Comparison of ENCODE assay signal across 8 mouse cellular contexts in genomic region chr16:22263124-22263523, GRCm38 (mm10). TPM values are rescaled to one million over a fixed set of nuclear protein-coding genes. Genes with fewer than 3 reads are reported as not detected.
A peak's percentile ranks its signal among the peaks of the same experiment; 100 is the strongest.
DNase-seq lines count a peak whose midpoint lies in the region; ATAC-seq lines count a peak whose summit lies in the region.

No protein-coding gene starts in this region.

- no peak for ATAC-seq in lung, embryonic 15.5 days (ENCODE audit: borderline replicate concordance, extremely low read depth, low FRiP score, low TSS enrichment)
- ATAC-seq in limb, embryonic 11.5 days (ENCODE audit: insufficient number of reproducible peaks, low FRiP score, low TSS enrichment, low read depth), result no peak
- no peak for ATAC-seq in neural tube, embryonic 14.5 days (ENCODE audit: low read depth)

- no peaks in the 10 kb centered on the region for H3K27me3 ChIP-seq in lung, embryonic 15.5 days
- no peaks in the 10 kb centered on the region for H3K27me3 ChIP-seq in limb, embryonic 11.5 days (ENCODE audit: control insufficient read depth, insufficient read depth, low read length)
- H3K27me3 ChIP-seq in neural tube, embryonic 14.5 days (ENCODE audit: control insufficient read depth, insufficient read depth, low read length), result no peaks in the 10 kb centered on the region

- peaks cover 38% of the 10 kb centered on the region for H3K4me1 ChIP-seq in lung, embryonic 15.5 days
- 0 out of 2 replicates have a peak, but pooled peaks cover 8% of the 10 kb centered on the region for H3K4me1 ChIP-seq in limb, embryonic 11.5 days (ENCODE audit: control insufficient read depth, insufficient read depth, low read length)
- H3K4me1 ChIP-seq in neural tube, embryonic 14.5 days (ENCODE audit: control insufficient read depth, insufficient read depth, low read length), result peaks cover 33% of the 10 kb centered on the region

- no peak overlapping the region for H3K27ac ChIP-seq in lung, embryonic 15.5 days
- H3K27ac ChIP-seq in limb, embryonic 11.5 days (replicated peaks; ENCODE audit: low read depth, low read length), result no peak overlapping the region
- no peak overlapping the region for H3K27ac ChIP-seq in neural tube, embryonic 14.5 days (ENCODE audit: low read depth, low read length)

- DNase-seq in lung, adult 18-20 months, result no peak
- DNase-seq in fat pad, adult 2 months (ENCODE audit: extremely low read depth, low read depth, low spot score), result peak; percentile 51
- no peak for DNase-seq in limb, embryonic 11.5 days (ENCODE audit: low spot score)
- DNase-seq in right cerebral cortex, postnatal 25 days, result no peak
- DNase-seq in cerebellum, postnatal 4 days (ENCODE audit: low spot score in 2 of 2), result no peak
- no peak for DNase-seq in layer of hippocampus, postnatal 10 days (ENCODE audit: low spot score in 2 of 2)

- no peaks in the 10 kb centered on the region for H3K36me3 ChIP-seq in lung, embryonic 15.5 days
- no peaks in the 10 kb centered on the region for H3K36me3 ChIP-seq in limb, embryonic 11.5 days (ENCODE audit: control insufficient read depth, insufficient read depth, low read length)
- no peaks in the 10 kb centered on the region for H3K36me3 ChIP-seq in neural tube, embryonic 14.5 days (ENCODE audit: control insufficient read depth, insufficient read depth, low read length)

- H3K4me2 ChIP-seq in lung, embryonic 15.5 days, result peak overlapping the region; percentile 65
- H3K4me2 ChIP-seq in limb, embryonic 11.5 days (ENCODE audit: low read depth, severe bottlenecking), result peak overlapping the region; percentile 50
- H3K4me2 ChIP-seq in neural tube, embryonic 14.5 days (ENCODE audit: low read depth, low read length), result peak overlapping the region; percentile 75

- H3K9ac ChIP-seq in lung, embryonic 15.5 days, result peak overlapping the region; percentile 95; the same call in 1 of the 2 replicates
- no peak overlapping the region for H3K9ac ChIP-seq in limb, embryonic 11.5 days (ENCODE audit: low read length)
- H3K9ac ChIP-seq in neural tube, embryonic 14.5 days (replicated peaks; ENCODE audit: low read depth, low read length), result no peak overlapping the region

- H3K9me3 ChIP-seq in lung, embryonic 15.5 days, result no peaks in the 10 kb centered on the region
- no peaks in the 10 kb centered on the region for H3K9me3 ChIP-seq in limb, embryonic 11.5 days (ENCODE audit: control insufficient read depth, low read length)
- no peaks in the 10 kb centered on the region for H3K9me3 ChIP-seq in neural tube, embryonic 14.5 days (ENCODE audit: control insufficient read depth, low read length)

- H3K4me3 ChIP-seq in lung, embryonic 15.5 days, result peak overlapping the region; percentile 88
- peak overlapping the region; percentile 99 for H3K4me3 ChIP-seq in limb, embryonic 11.5 days (ENCODE audit: low read depth, low read length)
- peak overlapping the region; percentile 98 for H3K4me3 ChIP-seq in neural tube, embryonic 14.5 days (ENCODE audit: low read depth, low read length)

RNA-seq across cellular contexts. Expression of gene Tra2b, which starts 2.7 kb away (rescaled TPM):
- polyA plus RNA-seq in lung, embryonic 15.5 days (2015; fragmentation: Nextera tagmentation; extraction: Ambion mirVana), result 421 and 424 TPM in 2 replicates
- polyA plus RNA-seq in limb, embryonic 11.5 days (2014; fragmentation: Nextera tagmentation; extraction: Ambion mirVana), result 481 and 509 TPM in 2 replicates
- polyA plus RNA-seq in neural tube, embryonic 14.5 days (2014; fragmentation: Nextera tagmentation; extraction: Ambion mirVana), result 250 and 265 TPM in 2 replicates
- total RNA-seq in layer of hippocampus, postnatal 10 days (2021), result 100 to 1,000 TPM in 1 of 2 experiments, 10 to 100 TPM in 1; 98.6 to 105 TPM
